Mouse (Mus musculus): Measurements from ENCODE around the gene Hoxc8.

Hoxc8 gene

DNA sequence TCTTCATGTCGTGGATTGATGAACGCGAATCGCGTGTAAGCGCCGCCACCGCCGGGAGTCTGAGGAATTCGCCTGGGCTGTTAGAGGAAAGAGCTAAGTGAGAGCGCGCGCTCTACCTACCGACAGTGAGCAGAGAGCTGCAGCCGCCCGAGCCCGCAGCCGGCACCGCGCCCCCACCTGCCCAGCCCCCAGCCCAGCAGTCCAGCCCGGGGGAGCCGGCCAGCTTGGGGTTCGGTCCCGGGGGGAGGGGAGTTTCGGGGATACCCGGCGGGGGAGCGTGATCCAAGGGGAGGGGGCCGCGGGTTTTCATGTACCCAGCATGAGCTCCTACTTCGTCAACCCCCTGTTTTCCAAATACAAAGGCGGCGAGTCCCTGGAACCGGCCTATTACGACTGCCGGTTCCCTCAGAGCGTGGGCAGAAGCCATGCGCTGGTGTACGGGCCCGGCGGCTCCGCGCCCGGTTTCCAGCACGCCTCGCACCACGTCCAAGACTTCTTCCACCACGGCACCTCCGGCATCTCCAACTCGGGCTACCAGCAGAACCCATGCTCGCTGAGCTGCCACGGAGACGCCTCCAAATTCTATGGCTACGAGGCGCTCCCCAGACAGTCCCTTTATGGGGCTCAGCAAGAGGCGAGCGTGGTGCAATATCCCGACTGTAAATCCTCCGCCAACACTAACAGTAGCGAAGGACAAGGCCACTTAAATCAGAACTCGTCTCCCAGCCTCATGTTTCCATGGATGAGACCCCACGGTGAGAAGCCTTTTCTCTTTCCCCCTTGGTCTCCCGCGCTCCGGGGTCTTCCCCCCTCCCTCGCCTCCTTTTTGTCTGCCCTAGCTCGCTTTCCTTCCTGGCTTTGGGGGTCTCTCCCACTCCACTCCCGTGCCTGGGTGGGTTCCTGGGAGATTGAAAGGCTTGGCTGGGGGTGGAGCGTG lies at the start of gene Hoxc8:
Hoxc8 (plus strand) TSS at position 147 of the 937 bp plus-strand sequence.
- no peak for DNase-seq (ENCODE audit: extremely low read depth, insufficient read length, low spot score)

DNA sequence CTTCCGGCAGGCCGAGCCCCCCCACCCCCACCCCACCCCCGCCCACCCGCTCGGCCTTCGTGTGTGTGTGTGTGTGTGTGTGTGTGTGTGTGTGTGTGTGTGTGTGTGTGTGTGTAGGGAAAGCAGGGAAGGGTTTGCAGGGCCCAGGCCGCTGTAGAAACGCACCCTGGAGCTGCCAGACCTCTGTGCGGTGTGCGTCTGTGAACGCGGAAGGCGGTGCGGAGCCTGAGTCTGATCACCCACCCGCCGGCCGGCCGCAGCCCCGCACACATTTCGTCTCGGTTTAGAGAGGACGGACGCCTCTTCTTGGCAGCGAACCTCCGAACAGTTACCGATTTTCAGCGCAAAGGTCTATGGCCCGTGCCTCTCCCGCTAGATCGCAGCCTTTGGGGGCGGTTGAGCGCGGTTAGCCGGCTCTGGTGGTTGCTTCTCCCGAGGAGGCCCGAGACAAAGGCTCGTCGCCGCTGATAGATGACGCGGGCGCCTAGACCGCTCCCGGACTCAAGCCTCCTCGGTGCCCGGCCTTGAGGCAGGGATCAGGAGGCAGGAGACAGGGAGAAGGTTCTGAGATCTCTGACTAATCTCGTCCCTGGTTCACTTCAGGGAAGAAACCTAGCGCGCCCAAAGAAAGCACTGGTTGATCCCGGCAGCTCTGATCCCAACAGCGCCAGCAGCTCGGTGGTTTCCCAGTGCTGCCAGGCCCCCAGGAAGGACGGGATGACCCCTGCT lies 47.5 kb upstream of the Hoxc8 start:
- no peak for DNase-seq (ENCODE audit: extremely low read depth, insufficient read length, low spot score)

DNA sequence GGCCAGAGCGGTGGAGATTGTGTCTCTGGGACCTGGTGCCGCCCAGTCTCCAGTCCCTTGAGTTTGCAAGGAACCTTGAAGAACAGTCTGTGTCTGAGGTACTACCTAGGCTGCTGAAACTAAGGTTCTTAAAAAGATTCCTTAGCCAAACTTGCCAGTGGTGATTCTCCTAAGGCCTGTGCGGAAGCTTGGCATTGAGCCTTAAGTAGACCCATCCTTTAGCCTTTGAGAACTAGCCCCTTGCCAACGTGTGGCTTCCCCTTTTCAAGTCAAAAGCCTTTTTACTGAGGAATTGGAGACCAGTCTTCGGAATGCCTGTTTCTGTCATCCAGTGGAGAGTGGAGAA lies 47.0 kb upstream of the Hoxc8 start:
- DNase-seq (ENCODE audit: extremely low read depth, insufficient read length, low spot score), result no peak

DNA sequence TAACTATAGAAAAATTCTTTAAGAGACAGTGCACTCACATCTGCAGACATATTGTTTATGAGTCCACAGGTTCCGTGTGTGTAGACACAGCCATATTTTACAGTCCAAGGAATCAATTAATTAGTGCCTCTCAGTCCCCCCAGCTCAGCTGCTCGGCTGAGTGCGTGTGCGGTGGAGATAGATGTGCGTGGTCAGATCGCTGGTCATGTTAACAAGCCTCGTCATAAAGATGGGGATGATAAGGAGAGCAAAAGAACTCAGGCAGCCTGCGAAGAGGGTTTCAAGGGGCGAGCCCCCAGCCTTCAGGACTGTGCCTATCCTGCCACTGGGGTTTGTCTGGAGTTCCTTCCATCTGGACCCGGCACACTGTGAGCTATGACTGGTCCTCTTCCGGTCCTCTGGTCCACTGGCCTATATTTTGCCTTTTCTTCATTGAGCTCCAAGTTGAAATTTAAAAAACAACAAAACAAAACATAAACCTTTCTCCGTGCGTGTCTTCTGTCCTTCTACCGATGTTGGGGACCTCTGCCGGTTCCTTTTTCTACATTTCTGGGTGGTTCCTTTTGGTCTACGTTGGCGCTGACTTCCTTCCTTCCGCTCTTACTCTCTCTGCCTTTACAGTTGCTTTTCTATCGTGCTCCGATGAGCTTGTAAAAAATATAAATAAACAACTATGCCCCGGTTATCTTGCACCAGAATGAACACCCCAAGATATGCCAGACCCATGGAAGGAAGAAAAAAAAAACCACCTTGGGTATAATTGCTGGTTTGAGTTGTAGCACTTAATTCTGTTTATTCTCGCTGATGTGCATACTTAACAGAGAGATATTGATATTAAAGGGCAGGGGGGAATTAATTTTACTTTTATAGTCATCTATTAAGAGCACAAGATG lies 45.0 kb upstream of the Hoxc8 start:
- DNase-seq (ENCODE audit: extremely low read depth, insufficient read length, low spot score), result no peak

DNA sequence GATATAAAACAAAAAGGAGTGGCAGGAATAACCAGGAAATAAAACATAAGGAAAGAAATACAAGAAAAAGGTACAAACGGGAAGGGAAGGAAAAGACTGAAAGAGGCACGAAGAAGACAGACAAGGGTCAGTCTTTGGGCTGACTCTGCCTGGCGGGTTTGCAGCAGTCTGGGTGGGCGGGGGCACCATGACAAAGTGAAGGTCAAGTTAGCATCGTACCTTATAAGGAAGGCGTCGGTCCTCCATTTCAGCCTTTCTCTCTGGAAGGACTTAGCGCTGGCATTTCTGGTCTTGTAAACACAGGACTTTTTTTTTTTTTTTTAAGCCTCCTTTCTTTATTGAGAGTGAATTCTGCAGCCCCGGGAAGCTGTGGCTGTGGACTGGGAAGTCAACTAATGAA lies 43.1 kb upstream of the Hoxc8 start:
- DNase-seq (ENCODE audit: extremely low read depth, insufficient read length, low spot score), result no peak

DNA sequence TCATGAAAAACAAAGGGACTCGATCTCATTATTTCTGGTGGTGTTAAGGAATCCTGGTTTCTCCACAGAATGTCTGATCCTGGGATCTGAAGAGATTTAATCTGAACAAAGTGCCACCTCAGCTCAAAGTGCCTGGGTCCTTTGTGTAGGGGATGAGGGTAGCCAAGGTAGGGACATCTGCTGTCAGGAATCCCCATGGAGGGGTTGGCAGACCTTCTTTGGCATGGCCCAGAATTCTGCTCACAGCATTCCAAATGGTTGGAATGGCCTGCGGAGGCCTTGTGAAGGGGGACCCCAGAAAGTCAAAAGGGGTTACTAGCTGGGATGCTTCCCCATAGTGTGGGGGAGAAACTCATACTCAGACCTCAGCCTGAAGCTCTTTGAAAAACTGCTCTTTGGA lies 41.6 kb upstream of the Hoxc8 start:
- DNase-seq (ENCODE audit: extremely low read depth, insufficient read length, low spot score), result no peak

DNA sequence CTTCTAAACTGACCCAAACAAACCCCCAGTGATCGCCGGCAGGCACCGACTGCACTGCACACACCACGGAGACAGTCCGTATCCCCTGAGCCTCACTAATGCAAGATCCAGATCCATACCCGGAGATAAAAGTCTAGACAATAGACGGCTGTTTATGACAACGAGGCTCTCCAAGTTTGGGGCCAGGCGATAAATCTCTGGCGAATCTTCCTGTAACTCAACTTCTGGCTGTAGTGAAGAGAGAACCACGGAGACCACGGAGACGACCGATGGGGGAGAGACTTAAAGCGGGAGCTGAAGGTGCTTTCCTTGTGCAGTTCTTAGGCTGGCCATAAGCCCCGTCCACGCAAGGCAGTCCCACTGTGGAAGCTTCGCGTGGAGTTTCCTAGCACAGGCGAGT lies 40.7 kb upstream of the Hoxc8 start:
- DNase-seq (ENCODE audit: extremely low read depth, insufficient read length, low spot score), result no peak

DNA sequence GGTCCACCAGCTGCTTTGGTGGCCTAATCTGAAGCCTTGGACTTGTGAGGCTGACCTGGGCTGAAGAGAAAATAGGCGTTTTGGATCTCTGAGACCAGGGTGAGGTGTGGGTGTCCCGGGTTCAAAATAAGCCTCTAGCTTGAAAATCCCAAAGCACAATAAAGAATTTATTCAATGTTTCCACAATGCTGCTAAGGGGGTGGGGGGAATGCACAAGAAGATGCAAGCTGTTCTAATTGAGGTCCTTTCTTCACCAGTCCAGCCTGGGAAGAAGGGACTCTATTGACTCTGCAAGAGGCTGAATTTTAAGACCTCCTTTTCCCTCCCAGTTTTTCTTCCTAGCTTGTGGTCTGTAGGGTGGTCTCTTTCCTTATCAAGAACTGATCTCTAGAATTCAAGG lies 39.5 kb upstream of the Hoxc8 start:
- DNase-seq (ENCODE audit: extremely low read depth, insufficient read length, low spot score), result no peak

DNA sequence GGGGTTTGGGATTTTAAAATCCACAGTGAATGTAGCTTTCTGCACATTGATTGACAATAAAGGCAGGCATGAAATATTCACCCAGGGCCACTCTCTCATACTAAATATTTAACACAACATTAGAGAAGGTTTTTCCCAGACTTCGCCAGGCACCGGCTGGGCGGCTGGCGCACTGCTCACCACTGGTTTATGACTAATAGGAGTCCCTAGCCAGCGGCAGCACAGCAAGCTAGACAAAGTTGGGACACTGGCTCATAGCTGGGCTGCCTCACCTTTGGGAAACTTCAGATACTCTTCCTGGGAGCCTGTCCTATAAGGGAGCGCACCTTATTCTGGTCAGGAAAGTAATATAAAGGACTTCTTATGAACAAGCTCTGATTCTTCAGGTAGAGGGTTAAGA lies 36.8 kb upstream of the Hoxc8 start:
- peak; percentile 52 for DNase-seq (ENCODE audit: extremely low read depth, insufficient read length, low spot score)

DNA sequence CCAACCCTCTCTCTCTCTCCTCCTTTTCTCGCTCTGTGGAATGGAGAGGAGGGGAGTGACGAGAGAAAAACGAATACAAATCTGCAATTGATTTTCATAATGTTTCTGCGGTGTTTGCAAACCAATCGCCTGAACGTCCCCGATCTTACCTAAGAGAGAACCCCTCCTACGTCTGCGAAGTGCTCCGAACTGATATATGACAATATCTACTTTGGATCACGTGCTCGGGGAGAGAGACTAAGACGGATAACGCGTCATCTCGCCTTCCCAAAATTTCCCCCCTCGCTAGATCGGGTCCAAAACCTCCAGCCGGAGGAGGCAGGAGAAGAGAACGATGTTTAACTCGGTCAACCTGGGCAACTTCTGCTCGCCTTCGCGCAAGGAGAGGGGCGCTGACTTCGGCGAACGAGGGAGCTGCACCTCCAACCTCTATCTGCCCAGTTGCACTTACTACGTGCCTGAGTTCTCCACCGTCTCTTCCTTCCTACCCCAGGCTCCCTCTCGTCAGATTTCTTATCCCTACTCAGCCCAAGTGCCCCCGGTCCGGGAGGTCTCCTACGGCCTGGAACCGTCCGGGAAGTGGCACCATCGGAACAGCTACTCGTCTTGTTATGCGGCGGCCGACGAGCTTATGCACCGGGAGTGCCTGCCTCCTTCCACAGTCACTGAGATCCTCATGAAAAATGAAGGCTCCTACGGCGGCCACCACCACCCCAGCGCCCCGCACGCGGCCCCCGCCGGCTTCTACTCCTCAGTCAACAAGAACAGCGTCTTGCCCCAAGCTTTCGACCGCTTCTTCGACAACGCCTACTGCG lies 36.0 kb upstream of the Hoxc8 start, which contains the start of gene Hoxc11:
Hoxc11 (plus strand) TSS at position 236 of the 815 bp plus-strand sequence.
- peak; percentile 81 for DNase-seq (ENCODE audit: extremely low read depth, insufficient read length, low spot score)

DNA sequence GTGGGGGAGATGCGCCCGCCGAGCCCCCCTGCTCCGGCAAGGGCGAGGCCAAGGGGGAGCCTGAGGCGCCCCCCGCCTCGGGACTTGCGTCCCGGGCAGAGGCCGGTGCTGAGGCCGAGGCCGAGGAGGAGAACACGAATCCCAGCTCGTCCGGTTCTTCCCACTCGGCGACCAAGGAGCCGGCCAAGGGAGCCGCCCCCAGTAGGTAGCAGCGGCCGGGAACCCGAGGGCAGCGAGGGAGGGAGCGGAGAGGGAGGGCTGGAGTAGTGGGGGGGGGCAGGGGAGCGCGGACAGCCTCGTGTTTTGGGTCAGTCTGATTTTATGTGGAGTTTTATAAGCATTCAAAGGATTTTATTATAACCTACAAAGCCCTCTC lies 35.4 kb upstream of the Hoxc8 start:
- DNase-seq (ENCODE audit: extremely low read depth, insufficient read length, low spot score), result peak; percentile 81

DNA sequence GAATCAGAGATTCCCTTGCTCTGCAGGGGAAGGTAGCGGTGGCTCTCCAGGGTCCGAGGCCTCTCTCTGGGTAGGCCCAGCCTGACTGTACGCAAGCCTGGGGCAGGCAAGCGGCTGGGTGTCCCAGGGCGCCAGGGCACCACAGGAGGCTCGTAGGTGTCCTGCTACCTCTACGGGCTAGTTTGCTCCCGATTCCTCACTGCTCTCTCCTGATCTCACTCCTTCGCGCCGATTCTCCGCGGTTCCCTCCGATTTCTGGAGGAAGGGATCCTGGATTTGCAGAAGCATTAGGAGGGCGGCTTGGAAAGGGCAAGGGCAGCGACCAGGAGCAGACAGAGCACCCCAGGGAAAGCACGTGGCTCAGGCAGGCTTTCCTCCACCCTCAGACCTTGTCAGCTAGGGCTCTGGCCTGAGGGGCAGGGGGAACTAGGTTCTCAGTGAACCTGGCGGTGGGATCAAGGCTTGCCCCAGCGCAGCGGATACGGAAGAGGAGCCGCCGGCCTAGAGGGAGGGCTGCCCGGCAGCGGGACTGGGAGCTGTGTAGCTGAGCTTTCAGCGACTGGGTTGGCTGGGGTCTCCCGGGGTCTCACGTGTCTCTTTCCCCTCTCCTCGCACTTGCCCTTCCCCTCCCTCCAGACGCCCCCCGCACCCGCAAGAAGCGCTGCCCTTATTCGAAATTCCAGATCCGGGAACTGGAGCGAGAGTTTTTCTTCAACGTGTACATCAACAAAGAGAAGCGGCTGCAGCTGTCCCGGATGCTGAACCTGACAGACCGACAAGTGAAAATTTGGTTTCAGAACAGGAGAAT lies 34.4 kb upstream of the Hoxc8 start:
- DNase-seq (ENCODE audit: extremely low read depth, insufficient read length, low spot score), result peak; percentile 80

DNA sequence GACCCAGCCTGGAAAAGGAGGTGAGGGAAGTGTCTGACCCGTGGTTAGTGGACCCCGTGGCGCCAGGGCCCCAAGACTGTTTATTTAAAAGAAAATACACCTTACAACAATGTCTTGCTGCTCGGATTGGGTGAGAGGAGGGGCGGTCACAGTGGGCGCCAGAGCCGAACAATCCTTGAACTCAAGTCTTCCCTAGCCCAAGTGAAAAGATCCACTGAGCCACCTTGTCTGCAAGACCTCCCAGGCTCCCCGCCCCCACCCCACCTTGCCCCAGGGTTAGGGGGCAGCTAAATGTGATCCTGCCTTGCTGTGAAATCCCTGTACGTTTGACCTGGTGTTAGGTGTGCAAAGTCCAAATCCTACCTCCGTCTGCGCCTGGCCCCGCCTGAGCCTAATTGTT lies 33.5 kb upstream of the Hoxc8 start:
- DNase-seq (ENCODE audit: extremely low read depth, insufficient read length, low spot score), result no peak

DNA sequence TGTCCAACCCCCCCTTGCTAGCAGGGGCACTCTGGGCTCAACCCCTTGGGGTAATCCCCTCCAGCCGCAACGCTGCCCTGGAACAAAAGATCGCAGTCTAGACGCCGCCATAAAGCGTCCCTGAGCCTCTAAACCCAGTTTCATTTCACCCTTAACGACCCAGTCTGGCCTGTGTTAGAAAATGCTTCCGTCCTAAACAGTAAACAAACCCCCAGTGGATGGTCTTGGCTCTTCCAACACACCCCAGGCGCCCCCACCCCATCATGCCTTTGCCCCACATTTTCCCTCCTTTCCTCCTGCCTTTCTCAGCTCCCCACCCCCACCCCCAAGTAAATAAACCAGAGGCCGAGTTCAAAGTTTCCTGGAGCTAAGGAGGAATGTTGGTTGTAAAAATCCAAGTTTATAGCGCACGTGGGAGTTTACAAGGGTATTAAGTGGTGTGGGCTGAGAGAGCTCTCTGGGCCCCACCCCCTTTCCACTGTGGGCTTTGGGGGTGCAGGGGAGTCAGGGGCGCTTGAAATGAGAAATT lies 30.7 kb upstream of the Hoxc8 start:
- no peak for DNase-seq (ENCODE audit: extremely low read depth, insufficient read length, low spot score)

DNA sequence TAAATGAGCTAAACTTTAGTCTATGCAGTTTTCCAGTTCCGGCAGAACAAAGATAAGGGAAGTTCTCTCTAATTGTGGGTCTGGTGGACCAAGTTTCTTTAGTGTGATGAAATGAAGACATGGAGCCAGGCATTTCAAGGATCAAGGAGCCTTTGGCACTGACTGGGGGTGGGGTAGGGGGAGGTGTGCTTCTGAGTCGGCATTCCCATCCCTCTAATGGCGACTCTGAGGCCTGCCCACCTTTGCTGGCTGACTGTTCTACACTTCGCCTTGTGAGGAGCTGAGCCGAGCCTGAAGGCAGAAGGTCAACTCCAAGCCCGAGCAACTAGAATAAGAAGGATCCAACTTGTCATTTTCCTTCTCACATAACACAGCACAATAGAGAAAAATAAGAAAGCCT lies 28.7 kb upstream of the Hoxc8 start:
- DNase-seq (ENCODE audit: extremely low read depth, insufficient read length, low spot score), result peak; percentile 51

DNA sequence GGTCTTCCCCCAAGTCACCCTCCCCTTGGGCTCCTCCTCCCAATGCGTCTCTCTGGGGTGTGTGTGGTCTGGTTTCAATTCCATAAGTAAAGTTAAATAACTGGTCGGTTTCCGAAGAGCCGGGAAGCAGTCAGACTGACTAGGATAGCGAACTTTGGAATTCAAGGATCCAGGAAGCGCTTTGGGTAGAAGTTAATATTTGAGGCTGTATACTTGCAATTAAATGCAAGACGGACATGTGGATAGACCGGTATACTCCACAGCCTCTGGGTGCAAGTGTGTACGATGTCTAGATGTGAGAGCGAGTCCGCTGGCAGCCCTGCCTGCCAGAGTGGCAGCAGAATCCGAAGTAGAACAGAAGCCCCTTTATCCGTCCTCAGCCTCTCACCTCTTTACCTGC lies 27.9 kb upstream of the Hoxc8 start:
- peak; percentile 51 for DNase-seq (ENCODE audit: extremely low read depth, insufficient read length, low spot score)

DNA sequence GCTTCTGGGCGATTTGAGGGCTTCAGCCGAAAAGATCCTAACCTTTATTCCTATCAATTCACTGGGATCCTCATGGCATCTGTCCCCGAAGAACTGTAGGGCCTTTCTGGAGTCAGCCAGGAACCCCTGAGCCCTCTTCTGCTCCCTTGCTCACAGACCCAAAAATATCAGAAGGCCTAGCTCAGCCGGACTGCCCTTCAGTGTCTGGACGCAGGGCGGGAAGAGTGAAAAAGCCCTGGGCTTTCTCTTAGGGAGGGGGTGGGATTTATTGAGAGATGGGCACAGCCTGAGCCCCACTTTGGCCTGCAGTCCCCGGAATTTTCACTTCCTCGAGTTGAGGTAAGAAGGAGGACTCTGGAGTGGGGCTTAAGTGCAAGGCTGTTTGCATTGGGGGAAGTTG lies 27.1 kb upstream of the Hoxc8 start:
- no peak for DNase-seq (ENCODE audit: extremely low read depth, insufficient read length, low spot score)

DNA sequence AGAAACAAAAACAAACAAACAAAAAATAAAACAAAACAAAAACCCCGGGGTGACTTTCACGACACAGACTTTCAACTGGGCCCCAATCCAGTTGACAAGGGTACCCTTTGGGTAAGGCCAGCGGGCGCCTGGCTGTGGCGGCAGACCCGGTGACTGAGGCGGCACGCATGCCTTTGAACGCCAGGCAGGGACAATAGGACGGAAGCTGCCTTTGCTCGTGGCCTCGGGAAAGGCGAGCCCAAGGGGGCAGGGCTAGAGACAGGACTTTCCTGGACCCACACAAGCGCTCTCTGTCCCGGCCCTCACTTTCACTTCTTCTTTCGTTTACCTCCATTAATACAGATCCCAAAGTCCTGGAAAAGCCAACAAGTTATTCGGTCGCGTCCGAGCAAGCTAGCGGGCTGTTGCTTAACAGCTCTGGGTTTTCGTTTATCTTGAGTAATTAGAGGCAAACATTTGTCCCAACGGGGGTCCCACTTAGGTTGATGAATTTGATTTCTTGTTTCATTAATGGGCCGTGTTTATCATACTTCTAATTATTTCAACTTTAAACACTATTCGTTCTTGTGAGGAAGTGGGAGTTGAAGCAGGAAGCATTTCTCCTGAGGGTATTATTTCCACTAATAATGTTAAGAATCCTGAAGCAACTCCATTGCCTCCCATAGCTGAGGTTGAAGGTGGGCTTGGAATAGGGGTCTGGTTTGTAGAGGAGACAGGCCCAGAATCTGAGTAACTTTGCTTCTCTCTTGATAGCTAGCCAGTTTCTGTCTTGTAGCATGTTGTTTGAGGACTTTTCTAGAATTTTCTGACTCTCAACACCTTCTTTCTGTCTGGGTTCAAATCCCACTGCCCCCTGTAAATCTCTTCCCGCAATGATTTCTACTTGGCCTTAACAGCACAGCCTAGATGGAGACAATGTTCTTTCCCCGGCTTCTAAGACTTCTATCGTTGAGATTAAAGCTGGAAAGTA lies 26.5 kb upstream of the Hoxc8 start:
- DNase-seq (ENCODE audit: extremely low read depth, insufficient read length, low spot score), result peak; percentile 82

Measured in 3134 (cell line).